Mouse (Mus musculus): ENCODE results near the gene Pja2.
"Not testable (repeated sequence)": the region's sequence is repeated elsewhere in the genome, so short reads cannot be mapped to it uniquely, and the experiment has no call there.

Gene Pja2

GRCm38 (mm10) chr17:64331898-64332769 lies at the start of gene Pja2:
Gene Pja2 (minus strand): TSS chr17:64331916.
- peak; percentile 99 for DNase-seq (ENCODE audit: low read depth, low spot score)

- peak; percentile 82 for DNase-seq (ENCODE audit: low read depth, low spot score)
Observed at GRCm38 (mm10) chr17:64375327-64375726, 43.6 kb upstream of the Pja2 start.

- DNase-seq (ENCODE audit: low read depth, low spot score) = no peak
Observed at GRCm38 (mm10) chr17:64363694-64364093, 32.0 kb upstream of the Pja2 start.

DNA sequence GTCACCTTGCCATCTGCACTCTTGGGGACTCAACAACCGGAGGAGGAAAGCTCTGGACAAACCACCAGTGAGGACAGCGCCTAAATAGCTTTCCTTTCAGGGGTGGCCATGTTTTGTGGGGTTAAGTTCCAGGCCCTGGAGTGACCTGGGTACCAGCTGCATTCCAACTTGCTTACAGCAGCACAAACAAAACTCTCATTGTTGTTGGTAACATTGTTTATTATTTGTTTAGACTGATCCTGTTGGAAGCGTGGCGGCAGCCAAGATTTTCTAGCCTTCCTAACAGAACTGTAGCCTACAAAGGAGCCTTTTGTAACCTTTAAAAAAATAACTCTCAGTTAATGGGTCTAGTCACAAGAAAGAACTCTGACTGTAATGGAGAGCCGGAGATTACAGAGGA lies 30.9 kb upstream of the Pja2 start:
- no peak for DNase-seq (ENCODE audit: low read depth, low spot score)

DNA sequence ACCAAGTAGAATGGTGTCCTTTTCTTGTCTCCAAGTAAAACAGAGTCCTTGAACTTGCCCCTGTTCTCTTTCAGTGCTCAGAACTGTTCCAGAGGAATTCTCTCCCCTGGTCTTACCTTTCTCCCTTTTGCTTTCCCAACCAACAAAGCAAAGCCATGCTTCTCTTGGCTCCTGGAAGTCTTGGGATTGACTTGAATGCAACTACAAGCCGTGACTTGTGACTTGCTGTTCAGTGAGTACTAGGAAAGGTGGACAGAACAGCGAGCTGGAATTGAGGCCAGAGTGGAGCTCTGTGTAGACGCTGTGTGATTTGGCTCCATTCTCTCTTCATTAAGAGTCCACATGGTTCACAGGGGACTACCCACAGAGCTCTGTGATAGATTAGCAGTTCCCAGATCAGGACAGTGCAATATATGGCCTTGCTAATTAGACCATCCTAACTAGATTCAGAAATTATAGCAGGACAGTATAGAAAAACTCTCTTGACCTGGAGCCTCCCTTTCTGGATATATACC lies 30.3 kb upstream of the Pja2 start:
- no peak for DNase-seq (ENCODE audit: low read depth, low spot score)

DNA sequence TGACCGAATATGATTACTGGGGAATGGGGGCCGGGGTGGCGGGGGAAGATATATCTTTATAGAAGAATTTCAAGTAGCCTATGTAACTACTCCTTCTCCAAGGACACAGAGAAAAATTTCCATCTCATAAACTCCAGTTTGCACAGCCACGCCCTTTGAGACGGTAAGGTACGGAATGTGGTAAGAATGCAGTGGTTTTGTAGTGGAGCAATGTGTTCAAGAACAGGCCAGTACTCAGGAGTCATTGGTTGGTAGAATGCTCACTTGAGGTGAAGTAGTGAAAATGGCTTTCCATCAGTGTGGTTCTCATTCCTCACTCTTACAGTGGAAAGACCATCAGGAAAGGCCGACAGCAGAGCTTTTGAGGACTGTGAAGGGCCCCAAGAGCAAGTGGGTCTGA lies 22.2 kb upstream of the Pja2 start:
- DNase-seq (ENCODE audit: low read depth, low spot score) = peak; percentile 25

DNA sequence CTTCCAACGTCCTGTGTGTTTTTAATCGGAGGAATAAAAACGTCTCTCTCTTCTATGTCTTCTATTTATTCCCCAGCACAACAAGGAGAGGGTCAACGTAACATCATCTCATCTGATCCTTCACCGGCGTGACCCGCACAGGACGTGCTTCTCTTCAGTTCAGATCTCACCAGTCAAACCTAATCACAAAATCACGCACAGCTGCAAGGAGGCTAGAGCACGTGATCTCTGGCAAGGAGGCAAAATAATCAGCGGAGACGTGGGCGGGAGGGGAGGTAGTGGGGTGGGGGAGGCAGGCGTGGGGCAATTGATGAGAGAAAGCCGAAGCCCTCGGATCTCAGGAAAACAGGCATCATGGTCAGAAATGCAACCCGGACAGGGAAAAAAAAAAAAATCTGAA lies 14.4 kb upstream of the Pja2 start:
- peak; percentile 3 for DNase-seq (ENCODE audit: low read depth, low spot score)

DNA sequence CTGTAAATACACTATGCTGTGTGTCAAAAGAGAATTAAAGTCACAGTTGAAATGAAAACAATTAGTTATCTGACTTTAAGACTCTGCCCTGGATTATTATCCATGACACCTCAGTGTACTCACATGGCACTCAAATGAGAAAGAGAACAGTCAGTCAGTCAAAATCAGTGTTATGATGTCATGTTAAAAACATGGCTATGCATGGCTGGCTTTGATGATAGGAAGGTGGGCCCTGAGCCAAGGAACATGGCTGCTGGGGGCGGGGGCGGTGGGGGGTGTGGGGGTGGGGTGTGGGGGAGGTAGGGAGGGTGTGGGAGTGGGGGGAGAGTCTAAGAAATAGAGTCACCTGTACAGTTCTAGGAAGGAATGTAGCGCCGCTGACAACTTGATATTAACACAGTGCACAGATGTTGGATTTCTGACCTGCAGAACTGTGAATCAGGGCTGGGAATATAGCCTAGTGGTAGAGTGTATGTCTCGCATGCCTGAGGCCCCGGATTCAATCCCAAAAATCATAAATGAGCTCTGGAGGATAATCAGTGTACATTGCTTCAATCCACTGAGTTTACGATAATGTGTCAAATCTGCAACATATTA lies 13.0 kb upstream of the Pja2 start:
- no peak for DNase-seq (ENCODE audit: low read depth, low spot score)

- DNase-seq (ENCODE audit: low read depth, low spot score) = no peak
Observed at GRCm38 (mm10) chr17:64341698-64342097, 10.0 kb upstream of the Pja2 start.

DNA sequence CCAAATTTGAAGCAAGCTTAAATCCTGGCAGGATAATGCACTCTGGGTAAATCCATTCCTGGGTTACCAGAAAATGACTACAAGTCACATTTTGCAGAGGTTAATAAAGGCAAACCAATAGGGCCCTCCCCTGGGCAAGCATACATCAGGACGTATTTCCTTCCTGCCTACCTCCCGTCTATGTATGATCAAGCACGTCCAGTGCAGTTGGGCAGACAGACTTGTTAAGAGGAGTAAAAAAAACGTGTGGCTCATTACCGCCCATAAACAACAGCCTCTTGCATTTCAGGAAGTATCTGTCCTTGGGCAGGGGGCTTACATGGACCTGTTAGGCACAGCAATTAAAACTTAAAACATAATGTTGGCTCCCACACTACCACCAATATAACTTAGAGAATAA lies 8.0 kb upstream of the Pja2 start:
- DNase-seq (ENCODE audit: low read depth, low spot score) = no peak

- no peak for DNase-seq (ENCODE audit: low read depth, low spot score)
Observed at GRCm38 (mm10) chr17:64337220-64337619, 5.5 kb upstream of the Pja2 start.

- no peak for DNase-seq (ENCODE audit: low read depth, low spot score)
Observed at GRCm38 (mm10) chr17:64333956-64334355, 2.2 kb upstream of the Pja2 start.

DNA sequence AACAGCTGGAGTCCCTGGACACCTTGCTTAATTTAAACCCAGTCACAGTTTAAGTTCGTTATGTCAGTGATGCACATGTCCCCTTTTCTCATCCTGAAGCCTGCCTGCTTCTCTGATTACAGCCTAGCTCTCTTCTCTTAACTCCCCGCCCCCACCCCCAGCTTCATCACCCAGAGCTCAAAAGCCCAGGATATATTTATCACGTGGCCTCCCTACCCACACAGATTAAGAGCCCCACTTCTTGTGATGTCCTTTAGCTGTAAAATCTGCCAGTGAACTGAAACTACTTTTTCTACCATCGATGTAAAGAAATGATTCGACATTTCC lies 1.0 kb upstream of the Pja2 start:
- no peak for DNase-seq (ENCODE audit: low read depth, low spot score)

GRCm38 (mm10) chr17:64331291-64331897 lies 322 bp downstream of the Pja2 start:
- DNase-seq (ENCODE audit: low read depth, low spot score) = no peak

DNA sequence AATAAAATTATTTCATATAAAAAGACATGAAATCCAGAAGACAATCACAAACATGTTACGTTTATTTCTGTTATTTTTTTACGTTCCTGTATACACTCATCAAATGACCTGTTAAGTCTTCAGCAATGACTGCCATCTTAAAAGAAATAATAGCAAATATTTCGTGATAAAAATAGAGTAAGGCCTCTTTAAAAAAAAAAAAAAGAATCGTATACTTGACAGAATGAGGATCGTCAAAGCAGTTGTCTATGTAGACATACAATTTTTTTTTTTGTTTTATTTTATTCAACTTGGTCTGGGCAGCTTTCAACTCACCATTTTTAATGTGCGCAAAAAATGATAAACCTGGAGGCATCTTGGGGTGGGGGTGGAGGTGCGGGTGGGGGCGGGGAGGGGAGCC lies 831 bp downstream of the Pja2 start:
- DNase-seq (ENCODE audit: low read depth, low spot score) = no peak

DNA sequence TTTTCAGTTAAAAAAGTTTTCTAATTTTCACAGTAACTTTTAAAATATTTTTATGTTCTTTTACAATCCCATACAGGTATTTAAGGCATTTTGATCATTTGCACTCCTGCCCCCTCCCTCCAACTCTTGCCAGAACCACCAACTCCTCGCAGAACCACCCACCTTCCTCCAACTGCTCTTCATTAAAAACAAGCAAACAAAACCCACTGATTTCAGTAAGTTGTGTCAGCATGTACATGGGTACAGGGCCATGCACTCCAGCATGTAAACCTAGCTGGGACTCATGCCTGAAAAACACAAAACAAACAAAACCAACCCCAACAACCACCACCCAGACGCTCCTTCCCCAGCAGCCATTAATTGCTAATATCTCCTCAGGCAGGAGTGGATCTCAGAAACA lies 7.2 kb downstream of the Pja2 start:
- no peak for DNase-seq (ENCODE audit: low read depth, low spot score)

DNA sequence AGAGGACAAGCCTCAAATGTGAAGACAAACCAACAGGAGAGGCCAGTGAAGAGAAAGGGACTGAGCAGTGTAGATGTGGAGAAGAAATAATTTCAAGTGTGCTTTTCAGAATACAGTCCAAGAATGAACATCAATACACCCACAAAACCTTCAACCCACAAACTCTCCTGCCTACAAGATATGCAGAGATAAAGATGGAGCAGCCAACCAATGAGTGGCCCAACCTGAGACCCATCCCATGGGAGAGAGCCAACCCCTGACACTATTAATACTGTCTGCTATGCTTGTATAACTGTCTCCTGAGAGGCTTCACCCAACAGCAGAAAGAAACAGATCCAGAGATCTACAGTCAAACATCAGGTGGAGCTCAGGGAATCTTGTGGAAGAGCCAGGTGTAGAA lies 16.3 kb downstream of the Pja2 start:
- no peak for DNase-seq (ENCODE audit: low read depth, low spot score)

DNA sequence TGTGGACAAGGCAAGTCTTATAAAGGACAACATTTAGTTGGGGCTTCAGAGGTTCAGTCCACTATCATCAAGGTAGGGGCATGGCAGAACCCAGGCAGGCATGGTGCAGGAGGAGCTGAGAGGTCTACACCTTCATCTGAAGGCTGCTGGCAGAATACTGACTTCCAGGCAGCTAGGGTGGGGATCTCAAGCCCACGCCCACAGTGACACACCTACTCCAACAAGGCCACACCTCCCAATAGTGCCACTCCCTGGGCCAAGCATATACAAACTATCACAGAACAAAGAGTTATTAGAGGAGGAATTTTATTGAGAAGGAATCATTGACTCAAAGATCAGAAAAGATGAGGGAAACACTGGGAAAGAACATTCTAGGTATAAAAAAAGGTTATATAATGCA lies 17.2 kb downstream of the Pja2 start:
- not testable (repeated sequence) for DNase-seq (ENCODE audit: low read depth, low spot score)

- no peak for DNase-seq (ENCODE audit: low read depth, low spot score)
Observed at GRCm38 (mm10) chr17:64297628-64298027, 34.1 kb downstream of the Pja2 start.

DNA sequence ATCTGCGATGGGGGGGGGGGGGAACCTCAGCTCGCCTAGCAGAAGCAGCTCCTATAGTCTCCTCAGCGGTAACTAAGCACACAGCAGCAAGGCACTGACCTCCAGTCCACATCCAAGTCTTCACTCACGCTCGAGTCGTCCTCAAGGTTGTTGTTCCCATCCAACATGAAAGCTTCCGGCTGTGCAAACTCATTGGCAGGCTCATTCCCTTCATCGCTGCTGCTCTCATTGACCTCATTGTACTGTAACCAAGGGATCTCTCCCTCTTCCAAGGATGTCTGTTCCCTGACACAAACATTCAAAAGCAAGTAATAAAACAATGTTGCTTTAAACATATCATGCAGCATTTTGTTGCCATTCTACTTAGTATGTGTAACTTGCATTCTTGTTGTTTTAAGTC lies 39.0 kb downstream of the Pja2 start:
- DNase-seq (ENCODE audit: low read depth, low spot score) = peak; percentile 26

- no peak for DNase-seq (ENCODE audit: low read depth, low spot score)
Observed at GRCm38 (mm10) chr17:64289684-64290083, 42.0 kb downstream of the Pja2 start.

- DNase-seq (ENCODE audit: low read depth, low spot score) = no peak
Observed at GRCm38 (mm10) chr17:64288000-64288399, 43.7 kb downstream of the Pja2 start.

DNA sequence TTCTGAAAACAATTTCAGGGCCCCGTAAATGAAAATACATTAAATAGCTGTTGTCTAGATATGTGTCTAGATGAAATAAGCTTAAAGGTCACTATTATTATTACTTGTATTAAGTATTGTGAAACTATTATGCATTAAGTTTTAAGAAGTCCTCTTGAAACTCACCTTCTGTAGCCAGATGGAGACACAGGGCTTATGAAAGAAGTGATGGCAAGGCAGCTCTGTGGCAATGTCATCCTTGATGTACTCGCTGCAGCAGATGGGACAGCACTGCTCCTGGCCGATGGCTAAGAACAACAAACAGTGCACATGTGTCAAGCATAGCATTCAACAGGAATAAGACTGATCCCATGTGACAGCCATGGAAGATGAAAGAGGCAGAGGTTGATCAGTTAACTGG lies 44.9 kb downstream of the Pja2 start:
- no peak for DNase-seq (ENCODE audit: low read depth, low spot score)

Data from ZHBTc4 (cell line).